Mouse (Mus musculus) G1E (cell line): ENCODE results near the gene Hspb9. TPM values are rescaled to one million over a fixed set of nuclear protein-coding genes. Genes with fewer than 3 reads are reported as not detected.

Source experiments
- ATAC-seq: 2 replicates; pipeline ENCODE4 v1.8.0; 2016; ENCODE audit warnings: mild to moderate bottlenecking; ENCODE audit not compliant: insufficient number of reproducible peaks, poor library complexity, low FRiP score, severe bottlenecking; ENCODE audit errors: extremely low read depth
- DNase-seq: peaks from one replicate; pipeline ENCODE4 v3.0.0; 2012; ENCODE audit warnings: low spot score
- H3K27me3 ChIP-seq: 2 replicates; pipeline ENCODE4 v1.6.1; 2012; ENCODE audit warnings: mild to moderate bottlenecking, low read length, inconsistent platforms; ENCODE audit not compliant: insufficient read depth
- H3K36me3 ChIP-seq: replicated peaks from 2 replicates; pipeline ENCODE3; 2012; ENCODE audit warnings: mild to moderate bottlenecking, inconsistent platforms
- H3K4me1 ChIP-seq: 2 replicates; pipeline ENCODE4 v1.6.1; 2012; ENCODE audit warnings: low read depth, low read length, inconsistent platforms, mixed read lengths; ENCODE audit not compliant: insufficient read depth
- H3K4me3 ChIP-seq: 2 replicates; pipeline ENCODE4 v1.5.1; 2012; ENCODE audit warnings: low read depth, mild to moderate bottlenecking, inconsistent platforms, low read length, moderate library complexity, mixed read lengths
- H3K9me3 ChIP-seq: replicated peaks from 2 replicates; pipeline ENCODE4 v1.6.1; 2012; ENCODE audit warnings: inconsistent platforms
- CTCF ChIP-seq: IDR thresholded peaks from 2 replicates; pipeline ENCODE4 v1.5.1; 2012; ENCODE audit warnings: low read depth, low read length, inconsistent platforms, mixed read lengths
- GATA1 ChIP-seq: IDR thresholded peaks from 2 replicates; pipeline ENCODE4 v1.6.1; 2012; ENCODE audit warnings: borderline replicate concordance, low read length, inconsistent platforms, mixed read lengths
- GATA2 ChIP-seq: IDR thresholded peaks from 2 replicates; pipeline ENCODE4 v1.6.1; 2012; ENCODE audit warnings: low read depth, low read length, inconsistent platforms, borderline replicate concordance
- POLR2AphosphoS5 ChIP-seq: IDR thresholded peaks from 2 replicates; pipeline ENCODE4 v1.6.1; 2012; ENCODE audit warnings: low read depth, low read length, inconsistent platforms; ENCODE audit not compliant: insufficient replicate concordance
- TAL1 ChIP-seq: conservative IDR thresholded peaks from 2 replicates; pipeline ENCODE4 v1.6.1; 2012; ENCODE audit warnings: low read depth, low read length, inconsistent platforms, mixed read lengths
- polyA plus RNA-seq: library from polyadenylated mRNA; stranded (reverse); fragments of >175 nt; gene quantifications from 2 replicates; pipeline ENCODE4 v1.2.3, GENCODE M21; 2012
- total RNA-seq, 2 experiments: library from RNA; stranded (forward) in 1 of 2; stranded (reverse) in 1 of 2; fragments of 200-1000 nt in 1 of 2; fragments of >200 nt in 1 of 2; fragmentation: Nextera tagmentation in 1 of 2; gene quantifications; 2 replicates each; pipeline ENCODE4 v1.2.3; 2014 to 2017

The Hspb9 gene
- total and polyA plus RNA-seq, 3 experiments = 0.22 to 2.4 (median 0.55) TPM

DNA sequence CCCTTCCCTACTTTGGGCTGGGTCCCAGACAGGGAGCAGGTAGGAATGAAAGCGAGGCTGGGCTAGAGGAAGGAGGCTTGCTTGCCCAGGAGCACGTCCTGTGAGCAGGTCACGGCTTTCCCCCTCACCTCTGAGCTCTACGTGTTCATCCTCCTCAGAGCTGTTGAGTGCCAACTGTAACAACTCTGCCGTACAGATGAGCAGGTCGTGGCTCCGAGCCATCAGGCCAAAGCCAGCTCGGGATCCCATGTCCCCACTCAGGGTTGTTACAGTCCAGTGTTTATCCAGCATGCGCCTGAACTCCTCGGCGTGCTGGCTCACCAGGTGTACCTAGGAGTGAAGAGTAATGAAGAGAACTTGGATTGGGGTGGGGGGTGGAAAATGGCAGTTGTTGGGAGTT, 10.3 kb upstream of the Hspb9 start:
- ATAC-seq (no peak), DNase-seq (no peak)
- TF ChIP-seq GATA2 (no peak), GATA1 (no peak), CTCF (no peak), POLR2AphosphoS5 (no peak), TAL1 (no peak)
- Histone ChIP-seq H3K27me3 (no peaks in the 10 kb centered on the region; the same call in 1 of the 2 replicates), H3K36me3 (peaks cover 75% of the 10 kb centered on the region), H3K4me3 (no peak overlapping the region; the same call in 1 of the 2 replicates), H3K4me1 (peaks cover 44% of the 10 kb centered on the region), H3K9me3 (no peaks in the 10 kb centered on the region)

DNA sequence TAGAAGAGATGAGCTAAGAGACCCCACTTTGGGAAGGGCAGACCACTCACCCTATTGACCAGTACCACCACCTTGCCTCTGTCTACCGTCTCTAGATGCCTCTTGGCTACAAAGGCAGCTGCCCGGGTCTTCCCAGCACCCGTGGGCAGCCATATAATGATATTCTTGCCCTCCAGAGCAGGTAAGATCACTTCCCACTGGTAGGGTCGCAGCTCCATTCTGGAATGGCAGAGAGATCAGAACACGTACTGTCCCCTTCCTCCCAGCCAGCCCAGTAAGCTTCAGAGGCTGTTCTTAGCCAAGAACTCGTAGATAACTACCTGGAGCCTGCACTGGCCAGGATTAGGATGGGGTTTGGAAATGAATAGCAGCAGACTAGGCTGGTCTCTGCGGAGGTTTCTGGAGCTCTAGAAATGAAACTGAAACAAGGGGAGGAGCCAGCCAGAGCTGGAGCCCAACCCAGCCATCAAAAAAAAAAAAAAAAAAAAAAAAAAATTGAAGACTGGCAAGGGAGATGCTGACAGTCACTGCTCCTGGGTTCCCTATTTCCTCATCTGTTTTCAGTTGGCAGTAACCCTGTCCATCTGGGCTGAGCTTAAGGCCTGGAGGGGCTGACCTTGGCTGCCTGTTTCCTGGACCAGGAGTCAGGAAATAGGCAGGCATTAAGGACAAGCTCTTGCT, 9.7 kb upstream of the Hspb9 start, which contains the start of gene Dhx58:
Dhx58 (minus strand) TSS at position 421 of the 681 bp plus-strand sequence.
- Histone ChIP-seq H3K4me3 (peak within 1 kb of the TSS; percentile 29; the same call in 1 of the 2 replicates), H3K36me3 (peaks cover 77% of the 10 kb centered on the region), H3K27me3 (no peaks in the 10 kb centered on the region; the same call in 1 of the 2 replicates), H3K9me3 (no peaks in the 10 kb centered on the region), H3K4me1 (peaks cover 48% of the 10 kb centered on the region)
- TF ChIP-seq POLR2AphosphoS5 (no peak), TAL1 (no peak), CTCF (no peak), GATA1 (no peak), GATA2 (no peak)
- ATAC-seq (peak; percentile 22; the same call in 1 of the 2 replicates), DNase-seq (peak; percentile 23)

DNA sequence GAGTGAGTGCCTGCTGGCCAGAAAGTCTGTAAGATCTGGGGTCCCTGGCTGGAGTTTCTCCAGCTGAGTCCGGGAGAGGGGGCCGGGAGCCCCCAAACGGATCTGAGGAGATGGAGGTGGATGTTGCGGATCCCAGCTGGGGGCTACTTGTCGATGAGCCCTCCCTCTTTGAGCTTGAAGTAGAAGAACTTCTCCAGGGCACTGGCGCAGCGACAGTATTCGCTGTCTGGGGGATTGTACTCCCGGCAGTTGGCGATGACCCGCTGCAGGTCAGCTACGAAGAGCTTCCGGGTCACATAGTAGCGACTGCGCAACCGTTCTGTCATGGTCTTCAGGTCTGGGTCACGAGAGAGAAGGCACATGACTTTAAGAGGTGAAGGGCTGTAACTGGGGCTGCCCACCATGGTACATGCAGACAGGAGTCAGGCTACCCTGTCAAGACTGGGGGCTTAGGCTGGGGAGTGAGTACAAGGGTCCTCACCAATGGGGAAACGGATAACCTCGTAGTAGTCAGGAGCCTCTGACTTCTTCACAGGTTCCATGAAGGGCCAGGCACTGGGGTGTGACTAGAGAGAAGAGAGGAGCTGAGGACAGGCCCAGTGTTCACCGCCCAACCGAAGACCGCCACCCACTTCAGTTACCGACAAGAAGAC, 8.4 kb upstream of the Hspb9 start:
- H3K4me3 ChIP-seq = no peak overlapping the region
- H3K9me3 ChIP-seq = no peaks in the 10 kb centered on the region
- H3K27me3 ChIP-seq = no peaks in the 10 kb centered on the region; the same call in 1 of the 2 replicates
- H3K36me3 ChIP-seq = peaks cover 84% of the 10 kb centered on the region
- DNase-seq (no peak), ATAC-seq (no peak)
- TF ChIP-seq GATA1 (no peak), CTCF (no peak), GATA2 (no peak), TAL1 (no peak), POLR2AphosphoS5 (no peak)
- H3K4me1 ChIP-seq = peaks cover 49% of the 10 kb centered on the region

DNA sequence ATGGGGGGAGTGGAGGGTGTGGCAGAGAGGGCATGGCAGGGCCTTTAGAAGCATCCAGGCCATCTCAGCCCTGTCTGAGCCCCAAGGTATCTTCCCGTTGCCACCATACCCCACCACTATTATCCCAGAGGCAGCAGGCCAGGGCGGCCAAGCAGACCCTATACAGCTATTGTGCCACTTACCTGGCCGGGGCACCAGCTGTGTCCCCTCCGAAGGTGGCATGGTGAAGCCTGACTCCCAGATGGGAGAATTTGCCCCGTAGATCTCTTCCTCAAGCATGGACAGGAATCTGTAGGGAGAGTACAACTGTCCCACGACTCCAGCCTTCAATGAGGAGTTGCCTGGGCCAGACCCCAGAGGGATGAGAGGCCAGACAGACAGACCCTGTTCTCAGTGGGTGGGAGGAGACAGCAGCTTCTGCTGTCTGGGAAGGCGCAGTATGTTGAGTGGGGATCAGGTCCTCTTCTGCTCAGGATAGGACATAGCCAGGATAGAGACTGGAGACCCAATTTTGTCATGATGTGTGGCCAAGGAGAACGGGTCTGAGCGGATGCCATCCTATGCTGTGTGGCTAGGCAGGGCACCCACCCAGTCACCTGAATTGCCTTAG, 4.3 kb upstream of the Hspb9 start:
- Histone ChIP-seq H3K4me1 (peaks cover 49% of the 10 kb centered on the region), H3K9me3 (no peaks in the 10 kb centered on the region), H3K27me3 (no peaks in the 10 kb centered on the region; the same call in 1 of the 2 replicates), H3K4me3 (no peak overlapping the region), H3K36me3 (peaks cover 81% of the 10 kb centered on the region)
- TF ChIP-seq TAL1 (no peak), GATA1 (no peak), CTCF (no peak), POLR2AphosphoS5 (no peak), GATA2 (no peak)
- DNase-seq (no peak), ATAC-seq (no peak)

DNA sequence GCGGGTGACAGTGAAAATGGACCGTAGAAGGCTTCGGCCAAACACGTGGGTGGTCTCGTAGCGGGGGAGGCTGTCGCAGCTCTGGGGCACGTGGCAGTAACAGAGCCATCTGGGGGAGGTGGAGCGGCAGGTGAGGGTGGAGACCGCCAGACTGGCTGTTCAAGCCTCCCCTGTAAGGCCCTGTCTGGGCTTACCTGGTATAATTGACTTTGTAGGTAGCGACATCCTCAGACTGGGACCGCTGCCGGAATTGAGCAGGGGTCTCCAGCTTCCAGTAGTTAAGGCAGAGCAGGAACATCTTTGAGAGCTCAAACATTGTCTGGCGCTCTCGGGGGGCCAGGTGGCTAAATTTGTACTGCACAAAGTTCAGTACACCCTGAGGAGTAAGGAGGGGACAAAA, 3.1 kb upstream of the Hspb9 start:
- H3K4me3 ChIP-seq = no peak overlapping the region
- peaks cover 81% of the 10 kb centered on the region for H3K36me3 ChIP-seq
- DNase-seq (no peak), ATAC-seq (no peak)
- H3K9me3 ChIP-seq = no peaks in the 10 kb centered on the region
- H3K4me1 ChIP-seq = peaks cover 56% of the 10 kb centered on the region
- H3K27me3 ChIP-seq = no peaks in the 10 kb centered on the region
- no peak for TF ChIP-seq POLR2AphosphoS5
- TF ChIP-seq TAL1 = no peak
- no peak for TF ChIP-seq GATA1
- no peak for TF ChIP-seq CTCF
- no peak for TF ChIP-seq GATA2

DNA sequence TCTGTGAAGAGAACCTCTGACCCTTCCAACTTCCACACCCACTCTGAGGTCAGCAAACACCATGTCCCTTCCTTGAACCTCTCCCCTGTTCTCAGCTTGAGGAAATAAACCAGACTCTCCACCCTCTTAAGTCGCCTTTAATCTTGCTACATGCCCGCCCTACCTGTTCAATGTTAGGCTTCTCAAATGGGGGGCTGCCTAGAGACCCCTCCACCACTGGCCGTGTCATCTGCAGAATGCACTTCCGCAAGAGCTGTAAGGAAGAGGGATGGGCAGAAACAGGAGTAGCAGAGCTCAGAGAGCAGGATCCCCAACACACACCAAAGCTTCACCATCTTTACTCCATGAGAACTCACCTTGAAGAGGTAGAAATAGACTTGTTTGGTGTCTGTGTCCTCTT, 2.7 kb upstream of the Hspb9 start:
- Histone ChIP-seq H3K27me3 (no peaks in the 10 kb centered on the region), H3K4me3 (peak overlapping the region; percentile 92; the same call in 1 of the 2 replicates), H3K36me3 (peaks cover 81% of the 10 kb centered on the region), H3K9me3 (no peaks in the 10 kb centered on the region), H3K4me1 (peaks cover 58% of the 10 kb centered on the region)
- TF ChIP-seq TAL1 = no peak
- no peak for TF ChIP-seq CTCF
- TF ChIP-seq GATA2 = no peak
- no peak for TF ChIP-seq POLR2AphosphoS5
- TF ChIP-seq GATA1 = no peak
- DNase-seq = no peak
- no peak for ATAC-seq
